Mouse (Mus musculus) testis, adult 2 months (tissue): ENCODE results near the gene Cdc20b.

Experiments
- CTCF ChIP-seq: fragments of 200-500 bp; IDR thresholded peaks from 2 replicates; pipeline ENCODE4 v1.5.1; 2012; ENCODE audit warnings: low read depth, mild to moderate bottlenecking, inconsistent platforms, low read length, moderate library complexity; ENCODE audit not compliant: control insufficient read depth, insufficient read depth, insufficient replicate concordance
- POLR2A ChIP-seq: fragments of 200-500 bp; IDR thresholded peaks from 2 replicates; pipeline ENCODE4 v1.6.1; 2012; ENCODE audit warnings: low read depth, mild to moderate bottlenecking, inconsistent platforms, low read length, moderate library complexity; ENCODE audit not compliant: control insufficient read depth

DNA sequence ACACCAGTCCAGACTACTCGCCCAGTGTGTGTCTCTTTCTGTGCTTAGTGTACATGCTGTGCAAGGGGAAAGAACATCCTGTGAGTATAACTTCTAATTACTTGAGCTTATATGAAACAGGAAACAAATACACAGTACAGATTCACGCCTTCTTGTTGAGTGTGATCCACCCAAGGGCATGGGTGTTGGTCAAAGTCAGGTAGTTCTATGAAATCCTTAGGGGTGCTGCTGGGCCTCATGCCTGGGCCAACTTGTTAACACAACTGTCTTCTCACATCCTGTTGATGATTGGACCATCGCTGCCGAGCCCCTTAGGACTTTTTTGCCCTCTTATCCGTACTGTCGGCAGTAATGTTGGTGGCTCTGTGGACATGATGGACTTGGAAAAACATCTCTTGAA lies 26.8 kb downstream of the Cdc20b start:
- TF ChIP-seq CTCF (no peak), POLR2A (no peak)
